8 mouse cellular contexts compared by ENCODE assay signal in the genomic region with DNA sequence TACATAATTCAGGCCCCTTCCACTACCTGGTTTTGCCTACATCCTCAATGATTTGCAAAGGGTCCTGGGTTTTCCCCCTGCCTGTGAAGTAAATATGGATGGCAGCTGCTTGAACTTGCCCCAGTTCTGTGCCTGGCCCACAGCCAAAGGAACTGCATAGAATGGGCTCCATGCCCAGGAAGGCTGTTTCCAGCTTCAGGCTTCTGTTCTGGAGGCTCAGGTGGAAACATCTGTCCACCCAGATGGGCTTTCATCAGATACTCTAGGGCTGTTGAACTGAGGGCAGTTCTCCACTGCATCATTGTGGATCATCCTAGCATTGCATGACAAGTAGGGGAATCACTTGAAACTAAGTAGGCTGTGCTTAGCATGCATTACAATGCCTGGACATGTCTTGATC. TPM values are rescaled to one million over a fixed set of nuclear protein-coding genes. Genes with fewer than 3 reads are reported as not detected.
A peak's percentile ranks its signal among the peaks of the same experiment; 100 is the strongest.
DNase-seq lines count a peak whose midpoint lies in the region.

No protein-coding gene starts in this region.

- peak; percentile 67 for DNase-seq in layer of hippocampus, adult 11-12 months (ENCODE audit: low spot score)
- no peak for DNase-seq in layer of hippocampus, adult 9-10 months (ENCODE audit: low spot score)
- DNase-seq in adrenal gland, postnatal 14 days: peak; percentile 77
- peak; percentile 34 to 48 for DNase-seq in frontal cortex, postnatal 14 days (ENCODE audit: low spot score in 2 of 2)
- DNase-seq in kidney, postnatal 14 days: peak; percentile 80
- peak; percentile 67 for DNase-seq in lung, postnatal 14 days
- DNase-seq in thymus, postnatal 4 days: no peak
- DNase-seq in B cell, adult 2 months: no peak

RNA-seq across cellular contexts. Expression of a gene that starts 18.2 kb away (rescaled TPM):
- total RNA-seq in adrenal gland, postnatal 14 days (2021): 124 and 131 TPM in 2 replicates

RNA-seq across cellular contexts. Expression of a gene that starts 30.1 kb away (rescaled TPM):
- total RNA-seq in adrenal gland, postnatal 14 days (2021): 262 and 266 TPM in 2 replicates

RNA-seq across cellular contexts. Expression of a gene that starts 36.2 kb away (rescaled TPM):
- not detected in 2 replicates for total RNA-seq in adrenal gland, postnatal 14 days (2021)

Comparison
In these comparisons a context has a peak if more than half of its experiments do, and no peak if none do; other contexts are left out.
1. DNase-seq: peak in layer of hippocampus, adult 11-12 months (single experiment), adrenal gland, postnatal 14 days (single experiment), frontal cortex, postnatal 14 days (2 of 2), kidney, postnatal 14 days (single experiment) and lung, postnatal 14 days (single experiment); none in layer of hippocampus, adult 9-10 months (single experiment), thymus, postnatal 4 days (single experiment) and B cell, adult 2 months (0 of 2).